Mouse (Mus musculus) lung, postnatal 10 days (tissue): Measurements from ENCODE around the gene Klhl5.

Experiments used
- DNase-seq: peaks from one replicate; pipeline ENCODE4 v3.0.0; 2021

Gene Klhl5

DNA sequence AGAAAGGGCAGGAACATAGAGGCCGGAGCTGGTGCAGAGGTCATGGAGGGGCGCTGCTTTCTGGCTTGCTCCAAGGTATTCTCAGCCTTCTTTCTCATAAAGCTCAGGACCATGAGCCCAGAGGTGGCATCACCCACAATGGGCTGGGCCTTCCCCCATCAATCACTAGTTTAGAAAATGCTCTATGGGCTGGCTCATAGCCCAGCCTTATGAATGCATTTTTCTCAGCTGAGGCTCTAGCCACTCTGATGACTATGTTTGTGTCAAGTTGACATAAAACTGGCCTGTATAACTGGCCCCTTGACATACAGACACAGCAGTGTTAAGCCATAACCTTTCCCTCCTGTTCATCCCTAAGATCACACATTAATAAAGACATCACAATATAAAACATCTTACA, 97.4 kb downstream of the Klhl5 start:
- no peak for DNase-seq

GRCm38 (mm10) chr5:65213321-65213720, 106.0 kb downstream of the Klhl5 start:
- peak; percentile 63 for DNase-seq
